Mouse (Mus musculus) intestine, postnatal 0 days (tissue): ENCODE data around the gene Klk4. TPM values are rescaled to one million over a fixed set of nuclear protein-coding genes. Genes with fewer than 3 reads are reported as not detected.

Source experiments
- ATAC-seq: fragments of 200-750 bp; cut with Nextera tagmentation; 2 replicates; pipeline ENCODE4 v1.8.0; 2017; ENCODE audit warnings: mild to moderate bottlenecking, moderate TSS enrichment, moderate library complexity
- H3K27ac ChIP-seq: fragments of 300-500 bp; sonication (generic); 2 replicates; pipeline ENCODE4 v1.5.1; 2014; ENCODE audit warnings: mild to moderate bottlenecking, low read depth, low read length, moderate library complexity
- H3K27me3 ChIP-seq: fragments of 300-500 bp; sonication (generic); replicated peaks from 2 replicates; pipeline ENCODE4 v1.6.1; 2014; ENCODE audit warnings: low read length, mixed read lengths; ENCODE audit not compliant: control insufficient read depth, insufficient read depth
- H3K36me3 ChIP-seq: fragments of 300-500 bp; sonication (generic); 2 replicates; pipeline ENCODE4 v1.6.1; 2014; ENCODE audit warnings: mild to moderate bottlenecking, moderate library complexity; ENCODE audit not compliant: control insufficient read depth, insufficient read depth
- H3K4me1 ChIP-seq: fragments of 300-500 bp; sonication (generic); replicated peaks from 2 replicates; pipeline ENCODE4 v1.6.1; 2014; ENCODE audit warnings: antibody characterized with exemption, low read length, mixed read lengths; ENCODE audit not compliant: control insufficient read depth, insufficient read depth
- H3K4me2 ChIP-seq: fragments of 300-500 bp; sonication (generic); replicated peaks from 2 replicates; pipeline ENCODE4 v1.6.1; 2014; ENCODE audit warnings: low read depth, mild to moderate bottlenecking, moderate library complexity
- H3K4me3 ChIP-seq: fragments of 300-500 bp; sonication (generic); 2 replicates; pipeline ENCODE4 v1.5.1; 2014; ENCODE audit warnings: low read depth, low read length
- H3K9ac ChIP-seq: fragments of 300-500 bp; sonication (generic); 2 replicates; pipeline ENCODE4 v1.6.1; 2014; ENCODE audit warnings: mild to moderate bottlenecking, low read depth, low read length
- H3K9me3 ChIP-seq: fragments of 300-500 bp; sonication (generic); 2 replicates; pipeline ENCODE4 v1.6.1; 2016; ENCODE audit warnings: mixed run types; ENCODE audit not compliant: control insufficient read depth
- CTCF ChIP-seq: sonication (generic); IDR thresholded peaks from 2 replicates; pipeline ENCODE4 v1.5.1; 2016; ENCODE audit warnings: low read depth, mild to moderate bottlenecking, control low read depth, antibody characterized with exemption, moderate library complexity
- WGBS: fragments of 180-500 bp; shearing (Covaris S2); extraction: QIAGEN DNeasy Blood & Tissue Kit; methylation state at CpG from one replicate; pipeline ENCODE4 v1.1.7; 2014; 5-methylcytosine and 5-hydroxymethylcytosine counted together
- polyA plus RNA-seq: library from polyadenylated mRNA; unstranded; fragments of >200 nt; fragmentation: Nextera tagmentation; extraction: Ambion mirVana; gene quantifications from 2 replicates; pipeline ENCODE4 v1.2.1, GENCODE M21; 2015

Klk4 gene
- polyA plus RNA-seq = not detected in 2 replicates

GRCm38 (mm10) chr7:43880912-43881311 lies at the start of gene Klk4:
Gene Klk4 (plus strand): TSS chr7:43881160.
- TF ChIP-seq CTCF = no peak
- Histone ChIP-seq H3K27me3 (no peaks in the 10 kb centered on the region), H3K9me3 (no peaks in the 10 kb centered on the region), H3K4me3 (no peak within 1 kb of the TSS), H3K9ac (no peak within 1 kb of the TSS), H3K36me3 (no peaks in the 10 kb centered on the region), H3K27ac (no peak within 1 kb of the TSS), H3K4me1 (no peaks in the 10 kb centered on the region), H3K4me2 (no peak within 1 kb of the TSS)
- WGBS = 23% methylated on average over 3 of the region's 3 CpGs
- ATAC-seq = no peak

GRCm38 (mm10) chr7:43841701-43842100 lies 39.3 kb upstream of the Klk4 start, which contains the start of gene Klk5:
Gene Klk5 (plus strand): TSS chr7:43841971.
- H3K9me3 ChIP-seq = no peaks in the 10 kb centered on the region
- no peak for ATAC-seq
- 66% methylated on average over 3 of the region's 3 CpGs for WGBS
- no peaks in the 10 kb centered on the region for H3K27me3 ChIP-seq
- H3K27ac ChIP-seq = no peak within 1 kb of the TSS
- TF ChIP-seq CTCF = no peak
- H3K4me1 ChIP-seq = no peaks in the 10 kb centered on the region
- no peak within 1 kb of the TSS for H3K4me3 ChIP-seq
- H3K4me2 ChIP-seq = no peak within 1 kb of the TSS
- no peaks in the 10 kb centered on the region for H3K36me3 ChIP-seq
- H3K9ac ChIP-seq = no peak within 1 kb of the TSS

GRCm38 (mm10) chr7:43843801-43844200 lies 37.2 kb upstream of the Klk4 start:
- ATAC-seq = no peak
- Histone ChIP-seq H3K36me3 (no peaks in the 10 kb centered on the region), H3K4me1 (no peaks in the 10 kb centered on the region), H3K27ac (no peak overlapping the region), H3K4me2 (no peak overlapping the region), H3K4me3 (no peak overlapping the region), H3K27me3 (no peaks in the 10 kb centered on the region), H3K9ac (no peak overlapping the region), H3K9me3 (no peaks in the 10 kb centered on the region)
- 89% methylated on average over 4 of the region's 4 CpGs for WGBS
- TF ChIP-seq CTCF = no peak

DNA sequence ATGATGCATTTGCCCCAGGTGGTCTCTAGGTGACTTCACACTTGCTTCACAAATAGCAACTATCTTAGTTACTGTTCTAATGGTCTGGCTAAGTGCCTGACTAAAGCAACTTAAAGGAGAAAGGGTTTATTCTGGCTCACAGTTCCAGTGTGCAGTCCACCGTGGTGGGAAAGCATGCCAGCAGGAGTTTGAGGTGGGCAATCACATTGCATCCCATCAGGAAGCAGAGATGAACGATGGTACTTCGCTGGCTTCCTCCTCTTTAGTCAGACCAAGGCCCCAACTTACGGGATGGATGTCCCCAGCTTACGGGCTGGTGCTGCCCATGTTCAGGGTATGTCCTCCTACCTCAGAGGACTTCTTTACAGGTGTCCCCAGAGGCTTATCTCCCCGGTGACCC lies 29.3 kb upstream of the Klk4 start:
- Histone ChIP-seq H3K4me1 (no peaks in the 10 kb centered on the region), H3K9ac (no peak overlapping the region), H3K9me3 (no peaks in the 10 kb centered on the region), H3K27me3 (no peaks in the 10 kb centered on the region), H3K4me3 (no peak overlapping the region), H3K27ac (no peak overlapping the region), H3K36me3 (no peaks in the 10 kb centered on the region), H3K4me2 (no peak overlapping the region)
- 92% methylated on average over 6 of the region's 6 CpGs for WGBS
- no peak for TF ChIP-seq CTCF
- ATAC-seq = no peak

DNA sequence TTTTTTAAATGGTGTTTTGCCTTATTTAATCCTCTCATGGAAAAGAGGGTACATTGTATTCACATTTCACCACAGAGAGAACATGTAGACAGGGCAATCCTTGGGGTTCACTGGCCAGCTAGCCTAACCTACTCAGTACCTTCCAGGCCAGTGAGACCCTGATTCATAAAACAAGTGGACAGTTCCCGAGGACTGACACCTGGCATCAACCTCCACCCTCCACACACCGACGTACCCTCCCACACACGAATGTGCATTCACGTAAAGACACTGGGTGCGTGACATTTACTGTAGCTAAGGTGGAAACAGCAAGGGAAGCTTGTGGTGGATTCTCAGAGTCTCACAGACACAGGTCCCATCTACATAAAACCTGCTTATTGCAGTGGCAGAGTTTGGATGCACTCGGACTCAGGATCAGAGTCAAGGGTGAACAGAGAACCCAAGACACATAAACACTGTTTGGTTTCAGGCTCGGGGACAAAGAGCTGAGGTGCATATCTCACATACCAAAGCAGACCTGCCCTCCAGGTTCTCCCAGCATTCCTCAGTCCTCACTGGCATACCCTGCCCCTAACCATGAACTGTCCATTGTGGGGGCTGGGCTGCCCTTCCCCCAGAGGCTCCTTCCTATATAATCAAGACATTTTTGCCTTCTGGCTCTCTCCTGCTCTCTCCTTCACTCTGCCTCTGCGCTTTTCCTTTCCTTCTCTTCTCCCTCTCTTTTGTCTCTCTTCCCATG lies 26.1 kb upstream of the Klk4 start:
- Histone ChIP-seq H3K9ac (no peak overlapping the region), H3K27ac (no peak overlapping the region), H3K4me2 (no peak overlapping the region), H3K4me1 (no peaks in the 10 kb centered on the region), H3K9me3 (no peaks in the 10 kb centered on the region), H3K27me3 (no peaks in the 10 kb centered on the region), H3K4me3 (no peak overlapping the region), H3K36me3 (no peaks in the 10 kb centered on the region)
- WGBS = 69% methylated on average over 9 of the region's 9 CpGs
- TF ChIP-seq CTCF = no peak
- ATAC-seq = no peak

- ATAC-seq = no peak
- whole genome bisulfite sequencing = 43% methylated on average over 3 of the region's 3 CpGs
- Histone ChIP-seq H3K9me3 (no peaks in the 10 kb centered on the region), H3K4me3 (no peak overlapping the region), H3K36me3 (no peaks in the 10 kb centered on the region), H3K9ac (no peak overlapping the region), H3K4me1 (no peaks in the 10 kb centered on the region), H3K27ac (no peak overlapping the region), H3K4me2 (no peak overlapping the region), H3K27me3 (no peaks in the 10 kb centered on the region)
- TF ChIP-seq CTCF = no peak
These were observed 25.3 kb upstream of the Klk4 start for GRCm38 (mm10) chr7:43855709-43856108.
